ENCODE assay signal across 20 mouse cellular contexts in the genomic region with DNA sequence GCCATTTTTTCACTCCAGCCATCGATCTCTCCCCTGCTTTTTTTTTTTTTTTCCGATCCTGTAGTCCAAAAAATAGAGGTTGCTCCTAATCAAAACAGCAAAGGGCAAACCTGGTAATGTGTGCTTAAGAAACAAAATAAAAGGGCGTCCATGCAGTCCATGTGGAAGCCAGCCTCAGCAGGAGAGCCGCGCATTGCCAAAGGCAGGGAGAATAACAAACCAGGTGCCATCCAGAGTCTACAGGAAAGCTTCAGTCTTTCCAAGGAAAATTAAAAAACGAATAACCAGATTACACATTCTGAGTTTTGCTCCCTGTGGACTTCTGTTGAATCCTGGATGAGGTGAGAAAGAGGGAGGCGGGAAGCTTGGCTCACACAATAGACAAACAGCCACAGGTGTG.
A peak's percentile ranks its signal among the peaks of the same experiment; 100 is the strongest.
DNase-seq lines count a peak whose midpoint lies in the region; ATAC-seq and TF ChIP-seq lines count a peak whose summit lies in the region.
"Had no signal": no experiment of that assay in that cellular context is flagged by ENCODE, and none has a peak within 500 bp of the region (broad histone marks: within the 10 kb centered on the region; RNA-seq: fewer than 3 reads in every experiment).

No protein-coding gene starts in this region.

- no peak overlapping the region for H3K4me3 ChIP-seq in midbrain, postnatal 0 days (ENCODE audit: low read depth, low read length)
- no peak overlapping the region for H3K4me3 ChIP-seq in midbrain, embryonic 15.5 days
- H3K4me3 ChIP-seq in hindbrain, embryonic 14.5 days (replicated peaks; ENCODE audit: low read length), result no peak overlapping the region
- no peak overlapping the region for H3K4me3 ChIP-seq in hindbrain, embryonic 13.5 days
- H3K4me3 ChIP-seq: heart, embryonic 13.5 days; hindbrain, embryonic 15.5 days; limb, embryonic 12.5 days; lung, embryonic 15.5 days; myocyte had no signal

- no peaks in the 10 kb centered on the region for H3K4me1 ChIP-seq in midbrain, postnatal 0 days (ENCODE audit: insufficient read depth, low read length)
- H3K4me1 ChIP-seq in midbrain, embryonic 15.5 days, result no peaks in the 10 kb centered on the region
- peaks cover 3% of the 10 kb centered on the region; the same call in 1 of the 2 replicates for H3K4me1 ChIP-seq in hindbrain, embryonic 14.5 days (replicated peaks; ENCODE audit: control insufficient read depth, insufficient read depth, low read length)
- no peaks in the 10 kb centered on the region for H3K4me1 ChIP-seq in hindbrain, embryonic 13.5 days (replicated peaks)
- H3K4me1 ChIP-seq: heart, embryonic 13.5 days; hindbrain, embryonic 15.5 days; limb, embryonic 12.5 days; lung, embryonic 15.5 days had no signal

- no peak for ATAC-seq in midbrain, postnatal 0 days (ENCODE audit: low FRiP score)
- ATAC-seq in midbrain, embryonic 15.5 days (replicated peaks), result no peak
- ATAC-seq in hindbrain, embryonic 14.5 days (ENCODE audit: low FRiP score), result no peak
- no peak for ATAC-seq in hindbrain, embryonic 13.5 days (ENCODE audit: low FRiP score)
- ATAC-seq: intestine, embryonic 16.5 days had no signal

- no peak overlapping the region for H3K9ac ChIP-seq in midbrain, postnatal 0 days (replicated peaks; ENCODE audit: low read length, poor library complexity, severe bottlenecking)
- H3K9ac ChIP-seq in midbrain, embryonic 15.5 days, result no peak overlapping the region
- no peak overlapping the region for H3K9ac ChIP-seq in hindbrain, embryonic 14.5 days
- no peak overlapping the region for H3K9ac ChIP-seq in hindbrain, embryonic 13.5 days
- H3K9ac ChIP-seq: heart, embryonic 13.5 days; hindbrain, embryonic 15.5 days; limb, embryonic 12.5 days; liver, embryonic 14.5 days; lung, embryonic 15.5 days had no signal

- no peak overlapping the region for H3K4me2 ChIP-seq in midbrain, postnatal 0 days (ENCODE audit: low read depth, low read length, poor library complexity, severe bottlenecking)
- H3K4me2 ChIP-seq in midbrain, embryonic 15.5 days, result no peak overlapping the region
- no peak overlapping the region for H3K4me2 ChIP-seq in hindbrain, embryonic 14.5 days (replicated peaks)
- H3K4me2 ChIP-seq in hindbrain, embryonic 13.5 days, result no peak overlapping the region
- H3K4me2 ChIP-seq: heart, embryonic 13.5 days; hindbrain, embryonic 15.5 days; limb, embryonic 12.5 days; lung, embryonic 15.5 days had no signal

- 73% methylated on average over 7 of the region's 7 CpGs for WGBS in midbrain, postnatal 0 days
- 78% methylated on average over 7 of the region's 7 CpGs for WGBS in midbrain, embryonic 15.5 days
- WGBS in hindbrain, embryonic 14.5 days, result 77% methylated on average over 7 of the region's 7 CpGs
- 76% methylated on average over 7 of the region's 7 CpGs for WGBS in hindbrain, embryonic 13.5 days

- no peak overlapping the region for H3K27ac ChIP-seq in midbrain, postnatal 0 days (ENCODE audit: low read depth, low read length)
- no peak overlapping the region for H3K27ac ChIP-seq in midbrain, embryonic 15.5 days
- no peak overlapping the region for H3K27ac ChIP-seq in hindbrain, embryonic 14.5 days
- no peak overlapping the region for H3K27ac ChIP-seq in hindbrain, embryonic 13.5 days
- H3K27ac ChIP-seq: heart, embryonic 13.5 days; hindbrain, embryonic 15.5 days; limb, embryonic 12.5 days; liver, embryonic 14.5 days; lung, embryonic 15.5 days had no signal

- no peaks in the 10 kb centered on the region for H3K27me3 ChIP-seq in midbrain, postnatal 0 days (ENCODE audit: insufficient read depth, low read length)
- no peaks in the 10 kb centered on the region for H3K27me3 ChIP-seq in midbrain, embryonic 15.5 days (replicated peaks)
- no peaks in the 10 kb centered on the region for H3K27me3 ChIP-seq in hindbrain, embryonic 14.5 days (ENCODE audit: control insufficient read depth, insufficient read depth, low read length)
- H3K27me3 ChIP-seq in hindbrain, embryonic 13.5 days, result no peaks in the 10 kb centered on the region
- H3K27me3 ChIP-seq: heart, embryonic 13.5 days; hindbrain, embryonic 15.5 days; limb, embryonic 12.5 days; lung, embryonic 15.5 days had no signal

- no peak for TF ChIP-seq CTCF in midbrain, postnatal 0 days (IDR thresholded peaks at IDR 0.05)

- no peaks in the 10 kb centered on the region for H3K9me3 ChIP-seq in midbrain, postnatal 0 days (ENCODE audit: low read length)
- no peaks in the 10 kb centered on the region for H3K9me3 ChIP-seq in midbrain, embryonic 15.5 days
- no peaks in the 10 kb centered on the region for H3K9me3 ChIP-seq in hindbrain, embryonic 14.5 days (ENCODE audit: control insufficient read depth, low read length)
- no peaks in the 10 kb centered on the region for H3K9me3 ChIP-seq in hindbrain, embryonic 13.5 days
- H3K9me3 ChIP-seq: heart, embryonic 13.5 days; hindbrain, embryonic 15.5 days; limb, embryonic 12.5 days; lung, embryonic 15.5 days had no signal

- no peaks in the 10 kb centered on the region for H3K36me3 ChIP-seq in midbrain, postnatal 0 days (ENCODE audit: insufficient read depth, low read length)
- no peaks in the 10 kb centered on the region for H3K36me3 ChIP-seq in midbrain, embryonic 15.5 days (replicated peaks)
- H3K36me3 ChIP-seq in hindbrain, embryonic 14.5 days (replicated peaks; ENCODE audit: control insufficient read depth, insufficient read depth), result no peaks in the 10 kb centered on the region
- no peaks in the 10 kb centered on the region for H3K36me3 ChIP-seq in hindbrain, embryonic 13.5 days
- H3K36me3 ChIP-seq: heart, embryonic 13.5 days; hindbrain, embryonic 15.5 days; limb, embryonic 12.5 days; lung, embryonic 15.5 days had no signal

- DNase-seq in kidney, adult 9 months, result peak; percentile 19
- DNase-seq in kidney, postnatal 4 days, result no peak
- DNase-seq in midbrain, postnatal 0 days (ENCODE audit: low spot score), result peak; percentile 5
- DNase-seq in cerebellum, adult 11-12 months, result peak; percentile 19
- DNase-seq in cerebellum, postnatal 10 days, result peak; percentile 52 to 70
- DNase-seq in hindbrain, embryonic 14.5 days (ENCODE audit: low spot score), result no peak
- DNase-seq: B cell, adult 2 months; gastrocnemius, postnatal 10 days; heart, adult 18-20 months; lung, postnatal 4 days; thymus, postnatal 36 days had no signal

Comparison
In these comparisons a context has a peak if more than half of its experiments do, and no peak if none do; other contexts are left out.
1. DNase-seq: peak in kidney, adult 9 months (single experiment), midbrain, postnatal 0 days (single experiment), cerebellum, adult 11-12 months (single experiment) and cerebellum, postnatal 10 days (2 of 2); none in kidney, postnatal 4 days (0 of 2) and hindbrain, embryonic 14.5 days (single experiment).